Mouse (Mus musculus) embryonic facial prominence, embryonic 14.5 days (tissue): ENCODE measurements at regions not wholly inside any gene's neighbourhood (a gene's known extent, or its start where the extent isn't known, plus 50 kb on each side); places are given as distances from the start of the nearest gene placed in this dataset.
"Not testable (repeated sequence)": the region's sequence is repeated elsewhere in the genome, so short reads cannot be mapped to it uniquely, and the experiment has no call there.

ENCODE experiments used
- ATAC-seq: fragments of 200-750 bp; cut with Nextera tagmentation; 2 replicates; pipeline ENCODE4 v1.8.0; 2017; ENCODE audit warnings: low read depth, moderate number of reproducible peaks, moderate TSS enrichment
- DNase-seq: peaks from one replicate; pipeline ENCODE4 v3.0.0-alpha.2; 2015; ENCODE audit warnings: low spot score
- H3K27ac ChIP-seq: fragments of 300-500 bp; sonication (generic); replicated peaks from 2 replicates; pipeline ENCODE4 v1.5.1; 2014; ENCODE audit warnings: low read depth, mild to moderate bottlenecking, low read length, moderate library complexity
- H3K27me3 ChIP-seq: fragments of 300-500 bp; sonication (generic); replicated peaks from 2 replicates; pipeline ENCODE4 v1.6.1; 2014; ENCODE audit warnings: low read length; ENCODE audit not compliant: control insufficient read depth, insufficient read depth
- H3K36me3 ChIP-seq: fragments of 300-500 bp; sonication (generic); 2 replicates; pipeline ENCODE4 v1.6.1; 2014; ENCODE audit warnings: low read length, mixed read lengths; ENCODE audit not compliant: control insufficient read depth, insufficient read depth
- H3K4me1 ChIP-seq: fragments of 300-500 bp; sonication (generic); 2 replicates; pipeline ENCODE4 v1.6.1; 2014; ENCODE audit warnings: antibody characterized with exemption, low read length; ENCODE audit not compliant: control insufficient read depth, insufficient read depth
- H3K4me2 ChIP-seq: fragments of 300-500 bp; sonication (generic); 2 replicates; pipeline ENCODE4 v1.6.1; 2014; ENCODE audit warnings: low read depth, mild to moderate bottlenecking, low read length, moderate library complexity, mixed read lengths
- H3K4me3 ChIP-seq: fragments of 300-500 bp; sonication (generic); 2 replicates; pipeline ENCODE4 v1.5.1; 2014; ENCODE audit warnings: low read depth, mild to moderate bottlenecking, low read length
- H3K9ac ChIP-seq: fragments of 300-500 bp; sonication (generic); 2 replicates; pipeline ENCODE4 v1.6.1; 2014; ENCODE audit warnings: low read depth, mild to moderate bottlenecking, low read length, moderate library complexity, mixed read lengths
- H3K9me3 ChIP-seq: fragments of 300-500 bp; sonication (generic); 2 replicates; pipeline ENCODE4 v1.6.1; 2016; ENCODE audit warnings: low read length; ENCODE audit not compliant: control insufficient read depth
- WGBS: fragments of 180-500 bp; shearing (Covaris S2); extraction: QIAGEN DNeasy Blood & Tissue Kit; methylation state at CpG from one replicate; pipeline ENCODE4 v1.1.7; 2014; 5-methylcytosine and 5-hydroxymethylcytosine counted together

- H3K4me3 ChIP-seq: no peak overlapping the region
- H3K4me1 ChIP-seq: no peaks in the 10 kb centered on the region
- no peak overlapping the region for H3K9ac ChIP-seq
- no peaks in the 10 kb centered on the region for H3K9me3 ChIP-seq
- H3K36me3 ChIP-seq: no peaks in the 10 kb centered on the region
- H3K27ac ChIP-seq: no peak overlapping the region
- H3K4me2 ChIP-seq: no peak overlapping the region
- 88% methylated on average over 1 of the region's 1 CpGs for WGBS
- DNase-seq (no peak), ATAC-seq (no peak)
- H3K27me3 ChIP-seq: no peaks in the 10 kb centered on the region
These were observed 257.1 kb downstream of the Tpbg start for GRCm38 (mm10) chr9:86099325-86099724.

- Histone ChIP-seq H3K27ac (no peak overlapping the region), H3K36me3 (no peaks in the 10 kb centered on the region), H3K9ac (no peak overlapping the region), H3K4me1 (no peaks in the 10 kb centered on the region), H3K27me3 (no peaks in the 10 kb centered on the region), H3K9me3 (no peaks in the 10 kb centered on the region), H3K4me2 (no peak overlapping the region), H3K4me3 (no peak overlapping the region)
- no peak for ATAC-seq
- no peak for DNase-seq
- 87% methylated on average over 8 of the region's 8 CpGs for WGBS
These were observed 259.3 kb downstream of the Tpbg start for GRCm38 (mm10) chr9:86101360-86102086.

- H3K4me2 ChIP-seq: no peak overlapping the region
- H3K9ac ChIP-seq: no peak overlapping the region
- no peak overlapping the region for H3K4me3 ChIP-seq
- no peak for ATAC-seq
- WGBS: 74% methylated on average over 3 of the region's 3 CpGs
- H3K27me3 ChIP-seq: no peaks in the 10 kb centered on the region
- no peaks in the 10 kb centered on the region for H3K4me1 ChIP-seq
- no peak for DNase-seq
- H3K36me3 ChIP-seq: no peaks in the 10 kb centered on the region
- H3K27ac ChIP-seq: no peak overlapping the region
- no peaks in the 10 kb centered on the region for H3K9me3 ChIP-seq
These were observed 261.4 kb downstream of the Tpbg start for GRCm38 (mm10) chr9:86103607-86104006.

GRCm38 (mm10) chr9:86104664-86105063 lies 262.5 kb downstream of the Tpbg start:
- Histone ChIP-seq H3K4me1 (no peaks in the 10 kb centered on the region), H3K27ac (no peak overlapping the region), H3K9ac (no peak overlapping the region), H3K4me3 (no peak overlapping the region), H3K9me3 (no peaks in the 10 kb centered on the region), H3K4me2 (no peak overlapping the region), H3K36me3 (no peaks in the 10 kb centered on the region), H3K27me3 (no peaks in the 10 kb centered on the region)
- 78% methylated on average over 3 of the region's 3 CpGs for WGBS
- 0 out of 2 replicates have a peak, but pooled peaks have one; percentile 33 for ATAC-seq
- DNase-seq: no peak

GRCm38 (mm10) chr9:86105851-86106250 lies 263.7 kb downstream of the Tpbg start:
- WGBS: 63% methylated on average over 3 of the region's 3 CpGs
- Histone ChIP-seq H3K36me3 (no peaks in the 10 kb centered on the region), H3K9ac (no peak overlapping the region), H3K4me3 (no peak overlapping the region), H3K4me1 (no peaks in the 10 kb centered on the region), H3K4me2 (no peak overlapping the region), H3K27me3 (no peaks in the 10 kb centered on the region), H3K9me3 (no peaks in the 10 kb centered on the region), H3K27ac (no peak overlapping the region)
- DNase-seq (no peak), ATAC-seq (no peak)

DNA sequence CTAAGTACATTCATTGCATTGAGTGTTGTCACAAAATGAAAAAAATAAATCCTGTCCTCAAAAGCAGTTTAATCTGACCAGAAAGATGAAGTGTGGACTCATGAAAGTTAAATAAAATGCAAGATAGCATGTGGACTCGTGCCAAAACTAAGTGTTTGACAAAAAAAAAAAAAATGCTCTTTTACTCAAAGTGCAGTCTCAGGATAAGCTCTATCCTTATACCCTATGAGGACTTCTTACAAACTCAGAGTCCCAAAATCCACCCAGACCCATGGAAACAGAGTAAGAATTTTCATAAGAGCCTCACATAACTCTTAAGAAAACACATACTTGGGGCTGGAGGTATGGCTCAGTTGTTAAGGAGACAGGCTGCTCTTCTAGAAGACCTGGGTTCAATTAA lies 267.7 kb downstream of the Tpbg start:
- Histone ChIP-seq H3K4me2 (no peak overlapping the region), H3K27ac (no peak overlapping the region), H3K4me1 (no peaks in the 10 kb centered on the region), H3K27me3 (no peaks in the 10 kb centered on the region), H3K9ac (no peak overlapping the region), H3K9me3 (no peaks in the 10 kb centered on the region), H3K4me3 (no peak overlapping the region), H3K36me3 (no peaks in the 10 kb centered on the region)
- ATAC-seq (no peak), DNase-seq (no peak)
- 79% methylated on average over 1 of the region's 1 CpGs for WGBS

GRCm38 (mm10) chr9:86119370-86119769 lies 277.2 kb downstream of the Tpbg start:
- DNase-seq (no peak), ATAC-seq (no peak)
- Histone ChIP-seq H3K4me2 (no peak overlapping the region), H3K9ac (no peak overlapping the region), H3K27me3 (no peaks in the 10 kb centered on the region), H3K4me1 (no peaks in the 10 kb centered on the region), H3K36me3 (no peaks in the 10 kb centered on the region), H3K27ac (no peak overlapping the region), H3K4me3 (no peak overlapping the region), H3K9me3 (no peaks in the 10 kb centered on the region)
- WGBS: 87% methylated on average over 3 of the region's 3 CpGs

GRCm38 (mm10) chr9:86135617-86136016 lies 293.4 kb downstream of the Tpbg start:
- WGBS: 56% methylated on average over 1 of the region's 1 CpGs
- ATAC-seq, DNase-seq, H3K9me3 ChIP-seq, H3K4me2 ChIP-seq, H3K27ac ChIP-seq, H3K36me3 ChIP-seq, H3K9ac ChIP-seq, H3K27me3 ChIP-seq, H3K4me3 ChIP-seq, H3K4me1 ChIP-seq: not testable (repeated sequence)

- 80% methylated on average over 4 of the region's 4 CpGs for WGBS
These were observed 303.7 kb downstream of the Tpbg start for GRCm38 (mm10) chr9:86145903-86146302.

More at GRCm38 (mm10) chr9:86145903-86146302, 303.7 kb downstream of the Tpbg start:
- no peaks in the 10 kb centered on the region for H3K27me3 ChIP-seq
- DNase-seq: no peak
- H3K9ac ChIP-seq: no peak overlapping the region
- no peaks in the 10 kb centered on the region for H3K9me3 ChIP-seq
- H3K4me1 ChIP-seq: no peaks in the 10 kb centered on the region
- H3K4me3 ChIP-seq: no peak overlapping the region
- no peak for ATAC-seq
- no peaks in the 10 kb centered on the region for H3K36me3 ChIP-seq
- no peak overlapping the region for H3K27ac ChIP-seq
- no peak overlapping the region for H3K4me2 ChIP-seq
